Mouse (Mus musculus) CH12F3 (cell line): Measurements from ENCODE around the gene Zbtb17.

ENCODE experiments used
- in situ Hi-C: fragments of 300-500 bp; cut with MboI; formaldehyde crosslinking; loops from 2 replicates; pipeline ENCODE4 v1.14.3; 2020; ENCODE audit warnings: low sequenced_read_pairs

Gene Zbtb17

GRCm38 (mm10) chr4:141425484-141426479 is 18.7 kb upstream of the Zbtb17 start:
- in situ Hi-C loops: no loop called here

- in situ Hi-C loops: no loop called here
These were observed 17.4 kb upstream of the Zbtb17 start for GRCm38 (mm10) chr4:141426796-141427745.

- in situ Hi-C loops: no loop called here
These were observed 16.5 kb upstream of the Zbtb17 start for GRCm38 (mm10) chr4:141427921-141428320.

GRCm38 (mm10) chr4:141429381-141429780 is 15.1 kb upstream of the Zbtb17 start:
- in situ Hi-C loops: no loop called here

- in situ Hi-C loops: no loop called here
These were observed 14.6 kb upstream of the Zbtb17 start for GRCm38 (mm10) chr4:141429847-141430246.

- in situ Hi-C loops: no loop called here
These were observed 13.5 kb upstream of the Zbtb17 start for GRCm38 (mm10) chr4:141430997-141431396.

- in situ Hi-C loops: no loop called here
These were observed 11.8 kb upstream of the Zbtb17 start for GRCm38 (mm10) chr4:141432666-141433065.

- in situ Hi-C loops: no loop called here
These were observed 11.3 kb upstream of the Zbtb17 start for GRCm38 (mm10) chr4:141433191-141433590.

- in situ Hi-C loops: no loop called here
These were observed 8.5 kb upstream of the Zbtb17 start, which contains the start of gene Srarp for GRCm38 (mm10) chr4:141435974-141436373. TSS of gene Srarp (minus strand) at chr4:141436105.

- in situ Hi-C loops: no loop called here
These were observed 5.2 kb upstream of the Zbtb17 start for GRCm38 (mm10) chr4:141439083-141439803.

- in situ Hi-C loops: no loop called here
These were observed 3.6 kb upstream of the Zbtb17 start for GRCm38 (mm10) chr4:141440877-141441276.

GRCm38 (mm10) chr4:141443641-141444429 is 619 bp upstream of the Zbtb17 start:
- in situ Hi-C loops: no loop called here

GRCm38 (mm10) chr4:141445328-141445720 is 870 bp downstream of the Zbtb17 start:
- in situ Hi-C loops: no loop called here

- in situ Hi-C loops: no loop called here
These were observed 1.8 kb downstream of the Zbtb17 start for GRCm38 (mm10) chr4:141446211-141446610.

- in situ Hi-C loops: no loop called here
These were observed 6.8 kb downstream of the Zbtb17 start for GRCm38 (mm10) chr4:141451251-141451650.

GRCm38 (mm10) chr4:141451916-141452450 is 7.5 kb downstream of the Zbtb17 start:
- in situ Hi-C loops: no loop called here

- in situ Hi-C loops: no loop called here
These were observed 10.3 kb downstream of the Zbtb17 start for GRCm38 (mm10) chr4:141454581-141455350.

GRCm38 (mm10) chr4:141455526-141455925 is 11.1 kb downstream of the Zbtb17 start:
- in situ Hi-C loops: no loop called here
